Mouse (Mus musculus) stomach, embryonic 16.5 days (tissue): ENCODE results near the gene Ncan. TPM values are rescaled to one million over a fixed set of nuclear protein-coding genes. Genes with fewer than 3 reads are reported as not detected.

Experiments used
- ATAC-seq: fragments of 200-750 bp; cut with Nextera tagmentation; 2 replicates; pipeline ENCODE4 v1.8.0; 2017; ENCODE audit warnings: moderate number of reproducible peaks, moderate TSS enrichment; ENCODE audit not compliant: insufficient read depth, low FRiP score
- H3K27ac ChIP-seq: fragments of 300-500 bp; sonication (generic); 2 replicates; pipeline ENCODE4 v1.5.1; 2014; ENCODE audit warnings: low read length
- H3K27me3 ChIP-seq: fragments of 300-500 bp; sonication (generic); 2 replicates; pipeline ENCODE4 v1.6.1; 2014; ENCODE audit warnings: low read length, control low read depth, mixed read lengths; ENCODE audit not compliant: control insufficient read depth, insufficient read depth
- H3K36me3 ChIP-seq: fragments of 300-500 bp; sonication (generic); 2 replicates; pipeline ENCODE4 v1.6.1; 2014; ENCODE audit warnings: low read length; ENCODE audit not compliant: control insufficient read depth, insufficient read depth
- H3K4me1 ChIP-seq: fragments of 300-500 bp; sonication (generic); 2 replicates; pipeline ENCODE4 v1.6.1; 2014; ENCODE audit warnings: low read length, control low read depth, mixed read lengths; ENCODE audit not compliant: control insufficient read depth, insufficient read depth
- H3K4me2 ChIP-seq: fragments of 300-500 bp; sonication (generic); 2 replicates; pipeline ENCODE4 v1.6.1; 2014; ENCODE audit warnings: low read depth, low read length, mixed read lengths
- H3K4me3 ChIP-seq: fragments of 300-500 bp; sonication (generic); replicated peaks from 2 replicates; pipeline ENCODE4 v1.5.1; 2014; ENCODE audit warnings: mild to moderate bottlenecking, low read length
- H3K9ac ChIP-seq: fragments of 300-500 bp; sonication (generic); 2 replicates; pipeline ENCODE4 v1.6.1; 2014; ENCODE audit warnings: low read length
- H3K9me3 ChIP-seq: fragments of 300-500 bp; sonication (generic); replicated peaks from 2 replicates; pipeline ENCODE4 v1.6.1; 2016; ENCODE audit warnings: low read length, control low read depth; ENCODE audit not compliant: control insufficient read depth
- WGBS: fragments of 180-500 bp; shearing (Covaris S2); extraction: QIAGEN DNeasy Blood & Tissue Kit; methylation state at CpG from one replicate; pipeline ENCODE4 v1.1.7; 2014; 5-methylcytosine and 5-hydroxymethylcytosine counted together
- polyA plus RNA-seq: library from polyadenylated mRNA; unstranded; fragments of >200 nt; fragmentation: Nextera tagmentation; extraction: Ambion mirVana; gene quantifications from 2 replicates; pipeline ENCODE4 v1.2.1, GENCODE M21; 2015

The Ncan gene
- polyA plus RNA-seq, 1 experiment from 2014 or later, result 0.96 TPM

DNA sequence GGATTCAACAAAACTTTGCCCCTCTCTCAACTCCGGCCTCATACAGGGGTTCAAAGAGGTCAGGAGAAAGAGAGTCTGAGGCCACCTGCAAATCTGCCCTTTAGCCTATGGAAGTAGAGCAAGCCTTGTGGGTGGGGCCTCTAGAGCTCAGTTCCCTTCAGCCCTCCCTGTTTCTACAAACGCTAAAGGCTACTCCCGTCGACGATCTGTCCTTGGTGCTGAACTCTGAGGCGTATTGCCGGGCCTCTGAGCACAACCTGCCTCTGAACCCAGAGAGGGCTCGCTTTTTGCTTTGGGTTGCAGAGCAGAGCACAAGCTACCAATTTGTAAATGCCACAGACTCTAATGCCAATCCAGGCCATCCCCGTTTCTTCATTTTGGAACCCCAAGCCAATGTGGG is 3.1 kb downstream of the Ncan start:
- peaks cover 50% of the 10 kb centered on the region for H3K27me3 ChIP-seq
- ATAC-seq, result no peak
- no peak overlapping the region for H3K27ac ChIP-seq
- H3K9ac ChIP-seq, result no peak overlapping the region
- H3K36me3 ChIP-seq, result no peaks in the 10 kb centered on the region
- WGBS, result 5% methylated on average over 9 of the region's 9 CpGs
- no peak overlapping the region for H3K4me2 ChIP-seq
- H3K4me3 ChIP-seq, result no peak overlapping the region
- H3K4me1 ChIP-seq, result 0 out of 2 replicates have a peak, but pooled peaks cover 4% of the 10 kb centered on the region
- no peaks in the 10 kb centered on the region for H3K9me3 ChIP-seq

DNA sequence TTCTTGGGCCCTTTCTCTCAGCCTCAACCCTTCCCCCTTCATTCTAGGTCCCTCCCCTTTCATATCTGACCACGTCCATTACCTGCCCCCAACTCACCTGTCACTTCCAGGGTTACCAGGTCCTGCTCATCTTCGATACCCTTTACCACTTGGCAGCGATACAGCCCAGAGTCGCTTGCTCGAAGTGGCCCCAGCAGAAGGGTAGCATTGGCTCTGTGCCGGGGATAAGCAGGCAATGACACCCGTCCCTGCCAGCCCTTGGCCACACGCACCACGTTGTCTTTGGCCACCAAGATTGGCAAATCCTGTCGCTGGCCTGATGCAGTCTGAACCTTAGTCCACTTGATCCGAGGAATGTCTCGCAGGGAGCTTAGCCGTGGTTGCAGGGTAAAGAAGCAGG is 5.8 kb downstream of the Ncan start:
- no peak for ATAC-seq
- Histone ChIP-seq H3K4me3 (no peak overlapping the region), H3K27ac (no peak overlapping the region), H3K27me3 (peaks cover 64% of the 10 kb centered on the region), H3K36me3 (no peaks in the 10 kb centered on the region), H3K4me2 (no peak overlapping the region), H3K9me3 (no peaks in the 10 kb centered on the region), H3K4me1 (no peaks in the 10 kb centered on the region), H3K9ac (no peak overlapping the region)
- WGBS, result 65% methylated on average over 13 of the region's 13 CpGs

DNA sequence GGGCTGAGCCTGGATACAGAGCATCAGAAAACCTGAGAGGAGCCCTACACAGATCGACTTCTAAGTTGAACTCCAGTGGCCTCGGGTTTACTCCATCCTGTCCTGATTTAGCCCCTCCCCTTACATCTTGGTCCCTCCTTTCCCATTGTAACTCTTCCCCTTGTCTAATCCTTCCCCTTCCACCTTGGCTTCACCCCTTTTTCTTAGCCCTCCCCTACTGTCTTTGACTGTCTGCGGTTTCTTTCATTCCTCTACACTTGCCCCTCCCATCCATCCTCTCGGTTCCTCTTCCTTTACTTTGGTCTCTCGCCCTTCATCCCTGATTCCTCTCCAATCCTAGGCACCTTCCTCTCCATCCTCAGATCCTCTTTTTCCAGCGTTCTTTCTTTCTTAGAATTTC is 6.2 kb downstream of the Ncan start:
- no peak for ATAC-seq
- H3K9me3 ChIP-seq, result no peaks in the 10 kb centered on the region
- H3K27me3 ChIP-seq, result peaks cover 61% of the 10 kb centered on the region
- H3K4me3 ChIP-seq, result no peak overlapping the region
- H3K9ac ChIP-seq, result no peak overlapping the region
- no peaks in the 10 kb centered on the region for H3K4me1 ChIP-seq
- H3K4me2 ChIP-seq, result no peak overlapping the region
- H3K27ac ChIP-seq, result no peak overlapping the region
- no peaks in the 10 kb centered on the region for H3K36me3 ChIP-seq
- 24% methylated on average over 6 of the region's 6 CpGs for WGBS

DNA sequence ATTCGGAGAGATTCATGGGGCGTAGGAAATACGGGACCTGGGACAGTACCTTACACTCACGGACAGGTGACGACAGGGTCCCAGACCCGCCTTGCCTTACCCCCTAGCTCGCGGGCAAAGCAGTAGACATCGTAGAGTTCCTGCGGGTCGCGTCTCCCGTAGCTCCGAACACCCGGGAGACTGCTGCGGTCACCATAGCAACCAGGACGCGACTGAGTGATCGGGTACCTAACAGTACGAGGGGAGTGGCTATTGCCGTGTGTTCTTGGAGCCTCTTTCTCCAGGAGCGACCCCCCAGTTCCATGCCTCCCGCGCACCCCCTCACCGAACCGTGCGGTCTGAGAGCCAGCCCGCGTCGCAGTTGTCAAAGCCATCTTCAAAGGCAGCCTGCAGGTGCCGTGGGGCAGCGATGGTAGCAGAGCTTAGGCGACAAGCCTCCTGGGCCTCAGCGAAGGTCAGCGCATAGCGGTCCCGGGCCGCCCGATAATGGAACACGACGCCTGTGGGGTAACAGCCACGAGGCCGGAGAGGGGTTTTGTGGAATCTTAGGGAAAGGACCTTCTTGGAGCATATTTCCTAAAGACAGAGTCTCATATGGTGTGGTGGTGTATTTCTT is 8.2 kb downstream of the Ncan start:
- Histone ChIP-seq H3K9ac (no peak overlapping the region), H3K4me2 (no peak overlapping the region), H3K4me1 (no peaks in the 10 kb centered on the region), H3K27ac (no peak overlapping the region), H3K4me3 (no peak overlapping the region), H3K27me3 (peaks cover 41% of the 10 kb centered on the region), H3K9me3 (no peaks in the 10 kb centered on the region), H3K36me3 (no peaks in the 10 kb centered on the region)
- 8% methylated on average over 43 of the region's 43 CpGs for WGBS
- no peak for ATAC-seq

DNA sequence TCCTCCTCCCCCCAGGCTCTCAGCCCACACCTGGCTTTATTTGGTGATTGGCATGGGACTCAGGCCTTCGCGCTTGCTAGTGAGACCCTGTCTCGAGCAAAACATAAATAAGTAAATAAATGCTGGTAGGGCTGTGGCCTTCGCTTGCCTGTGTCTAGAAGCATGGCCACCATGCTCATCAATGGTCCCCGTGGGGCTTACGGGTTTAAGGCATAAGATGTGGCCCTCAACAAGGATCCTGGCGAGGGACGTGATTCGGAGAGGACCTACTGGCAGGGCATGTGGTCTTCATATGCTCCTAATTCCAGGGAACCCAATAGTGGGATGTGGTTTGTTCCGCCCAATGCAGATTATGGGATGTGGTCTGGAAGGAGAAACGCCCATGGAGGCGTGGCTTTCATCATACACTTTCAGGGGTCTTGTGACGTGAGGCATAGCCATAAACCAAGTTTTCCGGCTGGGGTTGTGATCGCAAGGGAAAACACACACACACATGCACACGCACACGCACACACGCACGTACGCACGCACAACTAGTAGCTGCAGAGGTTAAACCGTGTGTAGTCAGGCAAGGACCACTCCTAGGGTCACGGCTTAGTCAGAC is 9.4 kb downstream of the Ncan start:
- WGBS, result 42% methylated on average over 23 of the region's 23 CpGs
- no peak overlapping the region for H3K9ac ChIP-seq
- H3K27me3 ChIP-seq, result peaks cover 38% of the 10 kb centered on the region
- no peak for ATAC-seq
- no peak overlapping the region for H3K27ac ChIP-seq
- no peaks in the 10 kb centered on the region for H3K9me3 ChIP-seq
- H3K36me3 ChIP-seq, result no peaks in the 10 kb centered on the region
- H3K4me1 ChIP-seq, result no peaks in the 10 kb centered on the region
- no peak overlapping the region for H3K4me2 ChIP-seq
- no peak overlapping the region for H3K4me3 ChIP-seq

DNA sequence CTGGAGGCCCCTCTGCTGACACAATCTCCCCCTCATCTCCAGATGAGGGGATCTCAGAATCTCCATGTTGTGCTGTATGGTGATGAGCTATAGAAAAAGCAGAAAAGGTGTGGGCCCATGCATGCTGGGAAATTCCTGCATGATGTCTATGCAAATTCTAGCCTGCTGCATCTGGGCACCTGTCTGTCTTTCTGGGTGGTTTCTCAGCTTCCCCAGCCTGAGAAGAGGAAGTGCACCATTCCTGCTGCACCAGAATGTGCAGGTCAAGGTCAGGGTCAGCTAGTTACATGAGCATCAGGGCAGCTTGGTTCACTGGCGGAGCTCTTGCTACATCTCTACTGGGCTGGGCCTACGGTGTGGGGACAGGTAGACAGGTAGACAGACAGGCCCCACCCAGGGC is 10.2 kb downstream of the Ncan start:
- no peak overlapping the region for H3K4me2 ChIP-seq

DNA sequence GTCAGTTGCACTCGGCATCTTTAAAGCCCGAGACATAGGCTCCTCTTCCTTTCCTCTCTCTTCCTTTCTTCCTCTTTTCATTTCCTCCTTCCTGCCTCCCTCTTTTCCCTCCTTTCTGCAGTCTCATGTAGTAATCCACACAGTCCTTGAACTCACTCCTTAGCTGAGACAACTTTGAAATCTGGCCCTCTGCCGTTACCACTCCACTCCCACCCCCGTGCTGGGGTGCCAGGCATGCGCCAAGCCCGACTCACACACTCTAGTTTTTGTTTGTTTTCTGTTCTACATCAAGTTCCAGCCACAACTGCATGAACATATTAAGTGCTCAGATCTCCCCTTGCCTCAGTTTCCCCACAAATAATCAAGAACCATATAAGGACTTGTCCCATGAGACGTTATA is 15.8 kb downstream of the Ncan start:
- no peak overlapping the region for H3K27ac ChIP-seq
- no peaks in the 10 kb centered on the region for H3K27me3 ChIP-seq
- no peak overlapping the region for H3K4me3 ChIP-seq
- no peak for ATAC-seq
- no peaks in the 10 kb centered on the region for H3K9me3 ChIP-seq
- no peaks in the 10 kb centered on the region for H3K4me1 ChIP-seq
- H3K9ac ChIP-seq, result no peak overlapping the region
- no peak overlapping the region for H3K4me2 ChIP-seq
- 76% methylated on average over 7 of the region's 7 CpGs for WGBS
- H3K36me3 ChIP-seq, result no peaks in the 10 kb centered on the region

More for the DNA sequence above, 10.2 kb downstream of the Ncan start:
- H3K4me3 ChIP-seq, result no peak overlapping the region
- no peak for ATAC-seq
- H3K9me3 ChIP-seq, result no peaks in the 10 kb centered on the region
- no peaks in the 10 kb centered on the region for H3K36me3 ChIP-seq
- no peaks in the 10 kb centered on the region for H3K4me1 ChIP-seq
- H3K27me3 ChIP-seq, result peaks cover 38% of the 10 kb centered on the region
- WGBS, result 76% methylated on average over 2 of the region's 2 CpGs
- H3K27ac ChIP-seq, result no peak overlapping the region
- H3K9ac ChIP-seq, result no peak overlapping the region

DNA sequence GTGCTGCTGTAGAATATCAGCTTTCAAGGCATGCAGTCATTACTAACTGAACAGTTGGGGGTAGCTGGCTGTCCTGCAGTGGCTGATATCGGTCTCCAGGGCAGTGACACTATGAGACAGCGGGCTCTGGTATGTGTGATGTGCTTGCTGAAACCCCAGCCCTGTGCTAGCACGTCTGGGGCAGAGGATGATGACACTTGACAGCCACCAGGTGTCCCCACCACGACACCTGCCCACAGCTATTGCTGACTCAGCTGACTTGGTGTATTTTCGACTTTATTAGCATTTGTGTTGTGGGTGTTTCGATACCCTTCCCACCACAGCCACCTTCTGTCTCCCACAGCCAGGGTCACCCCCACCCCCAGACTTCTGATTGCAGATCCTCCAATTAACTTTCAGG is 16.2 kb downstream of the Ncan start:
- ATAC-seq, result peak; percentile 55; the same call in 1 of the 2 replicates
- Histone ChIP-seq H3K27me3 (no peaks in the 10 kb centered on the region), H3K4me1 (no peaks in the 10 kb centered on the region), H3K9ac (no peak overlapping the region), H3K4me2 (no peak overlapping the region), H3K4me3 (no peak overlapping the region), H3K27ac (no peak overlapping the region), H3K36me3 (no peaks in the 10 kb centered on the region), H3K9me3 (no peaks in the 10 kb centered on the region)
- 8% methylated on average over 6 of the region's 6 CpGs for WGBS

DNA sequence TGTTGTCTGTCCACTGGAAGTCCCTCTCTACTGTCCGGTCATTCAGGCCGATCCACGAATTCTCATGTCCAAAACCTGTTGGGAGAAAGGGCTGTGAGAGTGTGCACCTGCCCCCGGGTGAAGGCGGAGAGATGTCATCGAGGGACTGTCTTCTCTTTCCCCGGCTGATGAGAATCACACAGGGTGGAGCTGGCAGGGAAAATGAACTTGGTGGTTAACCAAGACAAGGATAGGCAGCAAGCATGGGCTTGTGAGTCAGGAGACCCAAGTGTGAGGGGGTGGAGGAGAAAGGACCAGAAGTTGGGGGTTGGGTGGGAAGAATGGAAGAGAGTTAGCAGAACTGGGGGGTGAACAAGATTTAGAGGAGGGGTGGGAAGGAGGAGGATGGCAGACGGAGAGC is 20.4 kb downstream of the Ncan start:
- Histone ChIP-seq H3K4me3 (no peak overlapping the region), H3K27me3 (no peaks in the 10 kb centered on the region), H3K27ac (no peak overlapping the region), H3K4me2 (no peak overlapping the region), H3K9me3 (no peaks in the 10 kb centered on the region), H3K9ac (no peak overlapping the region), H3K4me1 (no peaks in the 10 kb centered on the region), H3K36me3 (no peaks in the 10 kb centered on the region)
- ATAC-seq, result no peak
- WGBS, result 80% methylated on average over 8 of the region's 8 CpGs
